Mouse (Mus musculus): ENCODE data around the gene Ints3. TPM values are rescaled to one million over a fixed set of nuclear protein-coding genes. Genes with fewer than 3 reads are reported as not detected.

The Ints3 gene
- total and polyA plus RNA-seq, 3 experiments, result 58.5 to 115 (median 101) TPM

- Histone ChIP-seq H3K9ac (ENCODE audit: control insufficient read depth, low read depth, low read length, poor library complexity, severe bottlenecking) (no peak overlapping the region), H3K4me3 (ENCODE audit: control insufficient read depth in 1 of 2, insufficient read depth in 1 of 2, low read depth in 2 of 2, low read length in 2 of 2) (no peak overlapping the region), H3K4me1 (ENCODE audit: control insufficient read depth in 1 of 2, insufficient read depth in 2 of 2, low read length in 2 of 2) (peaks cover 4 to 6% of the 10 kb centered on the region in 2 experiments; a peak in 3 of 4 replicates), H3K27ac (ENCODE audit: control insufficient read depth, low read depth, low read length) (no peak overlapping the region), H3K36me3 (ENCODE audit: control insufficient read depth in 1 of 2, insufficient read depth in 2 of 2, low read length in 2 of 2) (peaks cover 0 to 4% of the 10 kb centered on the region in 2 experiments), H3K79me2 (ENCODE audit: control insufficient read depth, insufficient read depth, low read length, poor library complexity) (no peaks in the 10 kb centered on the region), H3K9me3 (replicated peaks; ENCODE audit: insufficient read depth, low read length) (no peaks in the 10 kb centered on the region), H3K27me3 (ENCODE audit: control insufficient read depth in 1 of 2, insufficient read depth in 2 of 2, low read length in 2 of 2) (no peaks in the 10 kb centered on the region)
- TF ChIP-seq JUND (IDR thresholded peaks at IDR 0.05; ENCODE audit: low read depth, low read length) (no peak), POLR2AphosphoS2 (IDR thresholded peaks at IDR 0.05; ENCODE audit: low read length) (0 out of 2 replicates have a peak, but pooled peaks have one; percentile 4)
- DNase-seq (ENCODE audit: low read depth, low spot score), result no peak
Measured at GRCm38 (mm10) chr3:90387483-90387882, 45.9 kb downstream of the Ints3 start.

GRCm38 (mm10) chr3:90386817-90387216 is 46.6 kb downstream of the Ints3 start:
- H3K79me2 ChIP-seq (ENCODE audit: control insufficient read depth, insufficient read depth, low read length, poor library complexity), result no peaks in the 10 kb centered on the region
- H3K9ac ChIP-seq (ENCODE audit: control insufficient read depth, low read depth, low read length, poor library complexity, severe bottlenecking), result no peak overlapping the region
- peaks cover 4 to 6% of the 10 kb centered on the region in 2 experiments; a peak in 3 of 4 replicates for H3K4me1 ChIP-seq (ENCODE audit: control insufficient read depth in 1 of 2, insufficient read depth in 2 of 2, low read length in 2 of 2)
- H3K9me3 ChIP-seq (replicated peaks; ENCODE audit: insufficient read depth, low read length), result no peaks in the 10 kb centered on the region
- TF ChIP-seq HCFC1 (IDR thresholded peaks at IDR 0.05; ENCODE audit: low read depth, low read length) (no peak), MYB (IDR thresholded peaks at IDR 0.05; ENCODE audit: low read depth, low read length) (no peak), ELF1 (IDR thresholded peaks at IDR 0.05; ENCODE audit: low read depth, low read length) (no peak), MAZ (IDR thresholded peaks at IDR 0.05; ENCODE audit: low read depth, low read length) (no peak), GABPA (IDR thresholded peaks at IDR 0.05; ENCODE audit: low read depth, low read length) (no peak), E2F4 (IDR thresholded peaks at IDR 0.05; ENCODE audit: borderline replicate concordance, low read depth, low read length) (no peak), SMC3 (IDR thresholded peaks at IDR 0.05; ENCODE audit: low read depth, low read length) (no peak), POLR2AphosphoS5 (IDR thresholded peaks at IDR 0.05; ENCODE audit: borderline replicate concordance, low read depth, low read length) (no peak), UBTF (IDR thresholded peaks at IDR 0.05; ENCODE audit: borderline replicate concordance, insufficient read depth, low read depth, low read length) (no peak), ZMIZ1 (IDR thresholded peaks at IDR 0.05; ENCODE audit: low read depth, low read length) (no peak), BHLHE40 (IDR thresholded peaks at IDR 0.05; ENCODE audit: borderline replicate concordance, low read depth, low read length) (no peak), POLR2AphosphoS2 (IDR thresholded peaks at IDR 0.05; ENCODE audit: low read length) (no peak)
- peaks cover 0 to 4% of the 10 kb centered on the region in 2 experiments; a peak in 3 of 4 replicates for H3K36me3 ChIP-seq (ENCODE audit: control insufficient read depth in 1 of 2, insufficient read depth in 2 of 2, low read length in 2 of 2)
- no peaks in the 10 kb centered on the region for H3K27me3 ChIP-seq (ENCODE audit: control insufficient read depth in 1 of 2, insufficient read depth in 2 of 2, low read length in 2 of 2)
- no peak overlapping the region for H3K4me3 ChIP-seq (ENCODE audit: control insufficient read depth in 1 of 2, insufficient read depth in 1 of 2, low read depth in 2 of 2, low read length in 2 of 2)
- no peak for DNase-seq (ENCODE audit: low read depth, low spot score)
- no peak overlapping the region for H3K27ac ChIP-seq (ENCODE audit: control insufficient read depth, low read depth, low read length)

DNA sequence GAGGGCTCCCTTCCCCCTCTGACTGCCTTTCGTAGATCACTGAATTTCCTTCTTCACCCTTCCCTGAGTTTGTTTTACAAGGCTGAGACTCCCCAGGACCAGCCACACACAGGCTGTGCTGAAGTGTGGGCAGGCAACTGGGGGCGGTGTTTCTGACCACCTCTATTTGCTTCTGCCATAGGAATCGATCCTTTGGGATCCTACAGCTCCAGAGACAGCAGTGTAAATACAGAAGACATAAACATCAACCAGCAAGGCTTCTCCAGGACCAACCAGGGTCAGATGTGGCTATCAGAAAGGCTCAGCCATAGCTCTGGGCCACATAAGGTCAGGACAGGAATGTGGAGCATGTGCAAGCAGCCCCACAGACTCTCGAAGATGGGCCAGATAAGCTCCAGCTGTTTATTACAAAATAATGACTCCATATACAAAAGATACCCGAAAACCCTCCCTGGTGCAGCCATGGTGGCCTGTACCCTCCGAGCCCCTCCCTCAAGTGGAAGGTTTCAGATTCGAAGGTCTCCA is 48.5 kb downstream of the Ints3 start:
- H3K79me2 ChIP-seq (ENCODE audit: control insufficient read depth, insufficient read depth, low read length, poor library complexity), result no peaks in the 10 kb centered on the region
- no peaks in the 10 kb centered on the region for H3K9me3 ChIP-seq (replicated peaks; ENCODE audit: insufficient read depth, low read length)
- no peaks in the 10 kb centered on the region for H3K27me3 ChIP-seq (ENCODE audit: control insufficient read depth in 1 of 2, insufficient read depth in 2 of 2, low read length in 2 of 2)
- H3K36me3 ChIP-seq (ENCODE audit: control insufficient read depth in 1 of 2, insufficient read depth in 2 of 2, low read length in 2 of 2), result peaks cover 0 to 4% of the 10 kb centered on the region in 2 experiments; a peak in 2 of 4 replicates
- H3K4me1 ChIP-seq (ENCODE audit: control insufficient read depth in 1 of 2, insufficient read depth in 2 of 2, low read length in 2 of 2), result peaks cover 4 to 6% of the 10 kb centered on the region in 2 experiments; a peak in 3 of 4 replicates
- no peak overlapping the region for H3K9ac ChIP-seq (ENCODE audit: control insufficient read depth, low read depth, low read length, poor library complexity, severe bottlenecking)
- no peak overlapping the region for H3K4me3 ChIP-seq (ENCODE audit: control insufficient read depth in 1 of 2, insufficient read depth in 1 of 2, low read depth in 2 of 2, low read length in 2 of 2)
- DNase-seq (ENCODE audit: low read depth, low spot score), result no peak
- H3K27ac ChIP-seq (ENCODE audit: control insufficient read depth, low read depth, low read length), result no peak overlapping the region
- TF ChIP-seq MXI1 (IDR thresholded peaks at IDR 0.05; ENCODE audit: low read depth, low read length) (no peak), MAX (IDR thresholded peaks at IDR 0.05; ENCODE audit: low read length) (no peak), TBP (IDR thresholded peaks at IDR 0.05; ENCODE audit: low read depth, low read length) (no peak), USF1 (IDR thresholded peaks at IDR 0.05; ENCODE audit: low read depth, low read length) (no peak), JUND (IDR thresholded peaks at IDR 0.05; ENCODE audit: low read depth, low read length) (no peak), KAT2A (conservative IDR thresholded peaks at IDR 0.05; ENCODE audit: low read depth, low read length) (no peak), MEF2A (IDR thresholded peaks at IDR 0.05; ENCODE audit: extremely low read depth, insufficient replicate concordance, low read depth, low read length, poor library complexity, severe bottlenecking) (no peak), RAD21 (IDR thresholded peaks at IDR 0.05; ENCODE audit: low read depth, low read length) (no peak), EP300 (IDR thresholded peaks at IDR 0.05; ENCODE audit: low read depth in 1 of 2, low read length in 2 of 2) (no peak), GABPA (IDR thresholded peaks at IDR 0.05; ENCODE audit: low read depth, low read length) (no peak), POLR2A (IDR thresholded peaks at IDR 0.05; ENCODE audit: control insufficient read depth in 1 of 2, insufficient read depth in 1 of 2, low read depth in 1 of 2, low read length in 2 of 2, poor library complexity in 1 of 2) (no peak), MYB (IDR thresholded peaks at IDR 0.05; ENCODE audit: low read depth, low read length) (no peak), POLR2AphosphoS5 (IDR thresholded peaks at IDR 0.05; ENCODE audit: borderline replicate concordance, low read depth, low read length) (no peak), ZKSCAN1 (IDR thresholded peaks at IDR 0.05; ENCODE audit: low read depth, low read length) (no peak), TCF12 (IDR thresholded peaks at IDR 0.05; ENCODE audit: low read depth, low read length) (no peak), GATA1 (IDR thresholded peaks at IDR 0.05; ENCODE audit: low read depth, low read length) (no peak)

All from MEL (cell line).